In genomic region chr11:96353522-96353841, GRCm38 (mm10) we compare ENCODE assay signal across 10 mouse cellular contexts. TPM values are rescaled to one million over a fixed set of nuclear protein-coding genes. Genes with fewer than 3 reads are reported as not detected.
DNase-seq lines count a peak whose midpoint lies in the region; ATAC-seq and TF ChIP-seq lines count a peak whose summit lies in the region.
"Had no signal": no experiment of that assay in that cellular context is flagged by ENCODE, and none has a peak within 500 bp of the region (broad histone marks: within the 10 kb centered on the region; RNA-seq: fewer than 3 reads in every experiment).

No protein-coding gene starts in this region.

- peak overlapping the region; percentile 69 for H3K4me2 ChIP-seq in heart, embryonic 13.5 days

- TF ChIP-seq POLR2A in spleen, adult 2 months (IDR thresholded peaks at IDR 0.05; ENCODE audit: low read depth, low read length): no peak

- no peaks in the 10 kb centered on the region for H3K36me3 ChIP-seq in heart, embryonic 13.5 days
- no peaks in the 10 kb centered on the region for H3K36me3 ChIP-seq in spleen, adult 2 months (ENCODE audit: control insufficient read depth, insufficient read depth, low read length)
- no peaks in the 10 kb centered on the region for H3K36me3 ChIP-seq in limb, embryonic 10.5 days

- H3K27ac ChIP-seq in heart, embryonic 13.5 days (replicated peaks): peak overlapping the region; percentile 82
- H3K27ac ChIP-seq in spleen, adult 2 months (ENCODE audit: insufficient read depth, low read length): peak overlapping the region; percentile 57; the same call in 1 of the 2 replicates
- peak overlapping the region; percentile 94 for H3K27ac ChIP-seq in limb, embryonic 10.5 days

- H3K4me3 ChIP-seq in heart, embryonic 13.5 days: peak overlapping the region; percentile 55
- peak overlapping the region; percentile 36 for H3K4me3 ChIP-seq in spleen, adult 2 months (ENCODE audit: extremely low read depth, insufficient read depth, insufficient read length)
- peak overlapping the region; percentile 63 for H3K4me3 ChIP-seq in limb, embryonic 10.5 days

- peaks cover 25% of the 10 kb centered on the region for H3K4me1 ChIP-seq in heart, embryonic 13.5 days
- H3K4me1 ChIP-seq in spleen, adult 2 months (ENCODE audit: control insufficient read depth, insufficient read depth, insufficient read length): peaks cover 5% of the 10 kb centered on the region
- peaks cover 68% of the 10 kb centered on the region for H3K4me1 ChIP-seq in limb, embryonic 10.5 days

- H3K9ac ChIP-seq in heart, embryonic 13.5 days: peak overlapping the region; percentile 82

- DNase-seq in heart, adult 11 months: no peak
- DNase-seq in spleen, adult 2 months (ENCODE audit: low read depth in 1 of 2, low spot score in 2 of 2): no peak
- DNase-seq in spleen, postnatal 10 days (ENCODE audit: low spot score in 2 of 2): no peak
- DNase-seq in limb, embryonic 10.5 days (ENCODE audit: low spot score): no peak
- peak; percentile 43 for DNase-seq in testis, postnatal 10 days (ENCODE audit: low spot score)

- H3K27me3 ChIP-seq in heart, embryonic 13.5 days (replicated peaks): peaks cover 94% of the 10 kb centered on the region
- peaks cover 24% of the 10 kb centered on the region for H3K27me3 ChIP-seq in spleen, adult 2 months (ENCODE audit: control insufficient read depth, insufficient read depth, low read length)
- peaks cover 77% of the 10 kb centered on the region for H3K27me3 ChIP-seq in limb, embryonic 10.5 days (ENCODE audit: low read depth, poor library complexity, severe bottlenecking)

- WGBS in heart, embryonic 13.5 days: 3% methylated on average over 14 of the region's 14 CpGs
- 21% methylated on average over 14 of the region's 14 CpGs for WGBS in spleen, adult 2 months
- WGBS in limb, embryonic 10.5 days: under 1% methylated on average over 14 of the region's 14 CpGs

- ATAC-seq in heart, embryonic 13.5 days (ENCODE audit: extremely low read depth, insufficient number of reproducible peaks, low FRiP score, low TSS enrichment): no peak
- ATAC-seq in megakaryocyte progenitor cell, adult 5-6 weeks (replicated peaks; ENCODE audit: poor library complexity): no peak
- ATAC-seq in granulocyte monocyte progenitor cell, adult 5-6 weeks (replicated peaks; ENCODE audit: poor library complexity, severe bottlenecking): no peak

- TF ChIP-seq CTCF in spleen, adult 2 months (IDR thresholded peaks at IDR 0.05; ENCODE audit: extremely low read depth, insufficient read depth, insufficient read length, insufficient replicate concordance): no peak

- no peaks in the 10 kb centered on the region for H3K9me3 ChIP-seq in heart, embryonic 13.5 days
- H3K9me3 ChIP-seq in limb, embryonic 10.5 days (replicated peaks): no peaks in the 10 kb centered on the region

RNA-seq across cellular contexts. Expression of gene Hoxb2, which starts 3.2 kb away (rescaled TPM):
- polyA plus RNA-seq in heart, embryonic 13.5 days (2015; fragmentation: Nextera tagmentation; extraction: Ambion mirVana): 3.6 and 5.9 TPM in 2 replicates
- polyA plus RNA-seq in spleen, adult 2 months (2012; rRNA removed): 1.9 and 2.4 TPM in 2 replicates
- 11.3 and 13.5 TPM in 2 replicates for polyA plus RNA-seq in limb, embryonic 10.5 days (2016; fragmentation: Nextera tagmentation; extraction: Ambion mirVana)
- 0.07 and 0.49 TPM in 2 replicates for total RNA-seq in megakaryocyte progenitor cell, adult 5-6 weeks (2015)
- 0.12 and 0.14 TPM in 2 replicates for total RNA-seq in megakaryocyte progenitor cell, adult 5-6 weeks (2017)
- 1.7 TPM in 1 of 2 replicates, not detected in the other for total RNA-seq in granulocyte monocyte progenitor cell, adult 5-6 weeks (2014; fragmentation: Nextera tagmentation)
- 0.26 TPM in 1 of 2 replicates, not detected in the other for total RNA-seq in granulocyte monocyte progenitor cell, adult 5-6 weeks (2017)
- total RNA-seq: MEL had no signal

RNA-seq across cellular contexts. Expression of gene Hoxb1, which starts 12.1 kb away (rescaled TPM):
- 0.17 and 0.18 TPM in 2 replicates for polyA plus RNA-seq in heart, embryonic 13.5 days (2015; fragmentation: Nextera tagmentation; extraction: Ambion mirVana)
- polyA plus RNA-seq in spleen, adult 2 months (2012; rRNA removed): not detected in 2 replicates
- 0.78 and 0.83 TPM in 2 replicates for polyA plus RNA-seq in limb, embryonic 10.5 days (2016; fragmentation: Nextera tagmentation; extraction: Ambion mirVana)
- not detected in 2 replicates for total RNA-seq in megakaryocyte progenitor cell, adult 5-6 weeks (2015)
- not detected in 2 replicates for total RNA-seq in megakaryocyte progenitor cell, adult 5-6 weeks (2017)
- not detected in 2 replicates for total RNA-seq in granulocyte monocyte progenitor cell, adult 5-6 weeks (2014; fragmentation: Nextera tagmentation)
- not detected in 2 replicates for total RNA-seq in granulocyte monocyte progenitor cell, adult 5-6 weeks (2017)
- total RNA-seq: MEL had no signal
- polyA plus RNA-seq: large intestine, adult 2 months had no signal

RNA-seq across cellular contexts. Expression of gene Hoxb3, which starts 30.4 kb away (rescaled TPM):
- 0.31 and 1.1 TPM in 2 replicates for polyA plus RNA-seq in heart, embryonic 13.5 days (2015; fragmentation: Nextera tagmentation; extraction: Ambion mirVana)
- 2.0 and 2.6 TPM in 2 replicates for polyA plus RNA-seq in spleen, adult 2 months (2012; rRNA removed)
- 0.76 and 1.0 TPM in 2 replicates for polyA plus RNA-seq in limb, embryonic 10.5 days (2016; fragmentation: Nextera tagmentation; extraction: Ambion mirVana)
- 1.2 and 1.6 TPM in 2 replicates for total RNA-seq in megakaryocyte progenitor cell, adult 5-6 weeks (2015)
- total RNA-seq in megakaryocyte progenitor cell, adult 5-6 weeks (2017): 0.83 and 1.3 TPM in 2 replicates
- 1.5 and 7.8 TPM in 2 replicates for total RNA-seq in granulocyte monocyte progenitor cell, adult 5-6 weeks (2014; fragmentation: Nextera tagmentation)
- 0.05 and 0.56 TPM in 2 replicates for total RNA-seq in granulocyte monocyte progenitor cell, adult 5-6 weeks (2017)
- total RNA-seq: MEL had no signal

RNA-seq across cellular contexts. Expression of gene Hoxb4, which starts 35.4 kb away (rescaled TPM):
- 0.43 and 0.59 TPM in 2 replicates for polyA plus RNA-seq in heart, embryonic 13.5 days (2015; fragmentation: Nextera tagmentation; extraction: Ambion mirVana)
- 2.6 and 3.3 TPM in 2 replicates for polyA plus RNA-seq in spleen, adult 2 months (2012; rRNA removed)
- 0.89 and 1.2 TPM in 2 replicates for polyA plus RNA-seq in limb, embryonic 10.5 days (2016; fragmentation: Nextera tagmentation; extraction: Ambion mirVana)
- 1.7 and 2.7 TPM in 2 replicates for total RNA-seq in megakaryocyte progenitor cell, adult 5-6 weeks (2015)
- total RNA-seq in megakaryocyte progenitor cell, adult 5-6 weeks (2017): 1.5 and 2.2 TPM in 2 replicates
- 2.6 and 3.8 TPM in 2 replicates for total RNA-seq in granulocyte monocyte progenitor cell, adult 5-6 weeks (2014; fragmentation: Nextera tagmentation)
- 1.9 and 2.3 TPM in 2 replicates for total RNA-seq in granulocyte monocyte progenitor cell, adult 5-6 weeks (2017)
- total RNA-seq: MEL had no signal

RNA-seq across cellular contexts. Expression of gene Hoxb5, which starts 50.3 kb away (rescaled TPM):
- 3.8 and 5.5 TPM in 2 replicates for polyA plus RNA-seq in heart, embryonic 13.5 days (2015; fragmentation: Nextera tagmentation; extraction: Ambion mirVana)
- polyA plus RNA-seq in spleen, adult 2 months (2012; rRNA removed): 0.37 and 0.40 TPM in 2 replicates
- polyA plus RNA-seq in limb, embryonic 10.5 days (2016; fragmentation: Nextera tagmentation; extraction: Ambion mirVana): 5.5 and 5.9 TPM in 2 replicates
- 0.07 and 0.44 TPM in 2 replicates for total RNA-seq in megakaryocyte progenitor cell, adult 5-6 weeks (2015)
- 0.14 TPM in 1 of 2 replicates, not detected in the other for total RNA-seq in megakaryocyte progenitor cell, adult 5-6 weeks (2017)
- total RNA-seq in granulocyte monocyte progenitor cell, adult 5-6 weeks (2014; fragmentation: Nextera tagmentation): not detected in 2 replicates
- 0.05 TPM in 1 of 2 replicates, not detected in the other for total RNA-seq in granulocyte monocyte progenitor cell, adult 5-6 weeks (2017)
- total RNA-seq: MEL had no signal
